Mouse (Mus musculus) heart, embryonic 12.5 days (tissue): ENCODE results near the gene Ncaph2. TPM values are rescaled to one million over a fixed set of nuclear protein-coding genes. Genes with fewer than 3 reads are reported as not detected.

Experiments used
- ATAC-seq: fragments of 200-750 bp; cut with Nextera tagmentation; 2 replicates; pipeline ENCODE4 v1.8.0; 2017; ENCODE audit warnings: moderate TSS enrichment, moderate library complexity; ENCODE audit not compliant: insufficient number of reproducible peaks, low FRiP score
- H3K27ac ChIP-seq: fragments of 300-500 bp; sonication (generic); 2 replicates; pipeline ENCODE4 v1.5.1; 2016; ENCODE audit warnings: mild to moderate bottlenecking, moderate library complexity; ENCODE audit not compliant: poor library complexity, severe bottlenecking
- H3K27me3 ChIP-seq: fragments of 300-500 bp; sonication (generic); replicated peaks from 2 replicates; pipeline ENCODE4 v1.6.1; 2016; ENCODE audit warnings: mild to moderate bottlenecking, moderate library complexity
- H3K36me3 ChIP-seq: fragments of 300-500 bp; sonication (generic); 2 replicates; pipeline ENCODE4 v1.6.1; 2016; ENCODE audit warnings: mild to moderate bottlenecking, moderate library complexity
- H3K4me1 ChIP-seq: fragments of 300-500 bp; sonication (generic); replicated peaks from 2 replicates; pipeline ENCODE4 v1.6.1; 2016; ENCODE audit warnings: mild to moderate bottlenecking
- H3K4me2 ChIP-seq: fragments of 300-500 bp; sonication (generic); 2 replicates; pipeline ENCODE4 v1.6.1; 2016; ENCODE audit warnings: mild to moderate bottlenecking, moderate library complexity
- H3K4me3 ChIP-seq: fragments of 300-500 bp; sonication (generic); 2 replicates; pipeline ENCODE4 v1.5.1; 2016; ENCODE audit warnings: mild to moderate bottlenecking
- H3K9ac ChIP-seq: fragments of 300-500 bp; sonication (generic); 2 replicates; pipeline ENCODE4 v1.6.1; 2016; ENCODE audit warnings: mild to moderate bottlenecking, moderate library complexity
- H3K9me3 ChIP-seq: fragments of 300-500 bp; sonication (generic); replicated peaks from 2 replicates; pipeline ENCODE4 v1.6.1; 2016; ENCODE audit warnings: mild to moderate bottlenecking, moderate library complexity
- WGBS: fragments of 180-500 bp; shearing (Covaris S2); methylation state at CpG from one replicate; pipeline ENCODE4 v1.1.7; 2016; 5-methylcytosine and 5-hydroxymethylcytosine counted together
- polyA plus RNA-seq: library from polyadenylated mRNA; unstranded; fragments of >200 nt; fragmentation: Nextera tagmentation; extraction: Ambion mirVana; gene quantifications from 2 replicates; pipeline ENCODE4 v1.2.1, GENCODE M21; 2016

Ncaph2 gene
- polyA plus RNA-seq: 112 and 116 TPM in 2 replicates

DNA sequence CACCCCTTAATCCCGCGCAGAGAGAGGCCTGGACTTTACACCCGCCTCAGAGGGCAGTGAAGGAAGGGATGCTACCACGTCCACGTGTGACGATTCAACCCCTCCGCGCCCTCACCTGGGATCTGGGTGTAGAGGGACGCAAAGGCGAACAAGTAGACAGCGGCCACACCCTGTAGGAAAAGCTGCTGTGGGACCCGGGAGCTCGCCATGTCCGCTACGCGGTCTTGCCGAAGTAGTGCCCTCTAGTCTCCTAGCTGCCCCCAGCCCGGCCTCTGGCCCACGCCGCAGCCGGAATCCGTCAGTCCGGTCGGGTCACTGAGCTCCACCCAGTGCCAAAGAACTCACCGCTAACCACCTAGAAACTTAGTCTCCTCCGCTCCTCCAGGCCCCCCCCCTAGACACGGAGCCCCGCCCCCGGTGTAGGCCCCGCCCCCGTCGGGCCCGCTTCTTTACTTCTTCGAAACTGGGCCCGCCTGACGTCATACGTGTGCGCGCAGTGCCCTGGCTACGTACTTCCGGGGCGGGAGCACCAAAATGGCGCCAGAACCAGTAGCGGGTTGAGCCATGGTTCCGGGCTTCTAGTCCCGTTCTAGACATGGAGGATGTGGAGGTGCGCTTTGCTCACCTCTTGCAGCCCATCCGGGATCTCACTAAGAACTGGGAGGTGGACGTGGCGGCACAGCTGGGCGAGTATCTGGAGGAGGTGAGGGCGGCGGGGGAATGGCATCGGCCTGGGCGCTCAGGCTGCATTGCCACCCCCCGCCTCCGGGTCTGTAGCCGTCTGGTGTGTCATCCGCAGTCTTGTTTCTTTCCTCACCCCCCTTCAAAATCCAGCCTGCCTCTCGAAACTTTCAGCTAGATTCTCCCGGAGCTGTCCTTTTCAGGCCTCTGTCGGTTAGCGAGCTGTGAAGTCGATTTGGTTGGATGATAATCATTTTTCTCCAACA lies at the start of gene Ncaph2, which contains the start of gene Lmf2:
Gene Ncaph2 (plus strand): TSS at position 479 of the 947 bp plus-strand sequence.
Gene Lmf2 (minus strand): TSS at position 419 of the 947 bp plus-strand sequence.
- no peaks in the 10 kb centered on the region for H3K27me3 ChIP-seq
- peaks cover 36% of the 10 kb centered on the region for H3K4me1 ChIP-seq
- peak within 1 kb of the TSS; percentile 91 for H3K9ac ChIP-seq
- peak within 1 kb of the TSS; percentile 94 for H3K4me3 ChIP-seq
- no peaks in the 10 kb centered on the region for H3K9me3 ChIP-seq
- under 1% methylated on average over 64 of the region's 64 CpGs for WGBS
- peaks cover 47% of the 10 kb centered on the region for H3K36me3 ChIP-seq
- peak; percentile 92 for ATAC-seq
- H3K27ac ChIP-seq: peak within 1 kb of the TSS; percentile 91
- H3K4me2 ChIP-seq: peak within 1 kb of the TSS; percentile 84

DNA sequence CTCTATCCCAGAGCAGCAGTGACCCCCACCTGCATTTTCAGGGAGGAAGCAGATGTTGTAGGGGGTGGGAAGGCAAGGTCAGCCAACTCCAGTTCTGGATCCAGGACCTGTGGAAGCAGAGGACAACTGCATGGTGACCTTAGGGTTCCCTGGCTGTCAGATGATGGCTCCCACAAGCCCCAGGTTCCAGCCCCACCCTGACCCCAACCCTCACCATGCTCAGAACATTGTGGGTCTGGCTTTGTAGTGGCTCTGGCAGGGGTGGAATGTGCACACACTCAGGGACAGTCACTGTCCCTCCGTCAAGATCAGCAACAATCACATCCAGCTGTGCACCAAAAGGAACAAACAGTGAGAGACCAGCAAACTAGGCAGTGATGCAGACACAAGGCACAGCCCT lies 49.6 kb upstream of the Ncaph2 start:
- H3K27ac ChIP-seq: no peak overlapping the region
- no peak for ATAC-seq
- H3K4me3 ChIP-seq: no peak overlapping the region
- H3K27me3 ChIP-seq: no peaks in the 10 kb centered on the region
- H3K36me3 ChIP-seq: peaks cover 66% of the 10 kb centered on the region
- no peaks in the 10 kb centered on the region for H3K9me3 ChIP-seq
- no peak overlapping the region for H3K9ac ChIP-seq
- 50% methylated on average over 1 of the region's 1 CpGs for WGBS
- peaks cover 27% of the 10 kb centered on the region for H3K4me1 ChIP-seq
- no peak overlapping the region for H3K4me2 ChIP-seq

DNA sequence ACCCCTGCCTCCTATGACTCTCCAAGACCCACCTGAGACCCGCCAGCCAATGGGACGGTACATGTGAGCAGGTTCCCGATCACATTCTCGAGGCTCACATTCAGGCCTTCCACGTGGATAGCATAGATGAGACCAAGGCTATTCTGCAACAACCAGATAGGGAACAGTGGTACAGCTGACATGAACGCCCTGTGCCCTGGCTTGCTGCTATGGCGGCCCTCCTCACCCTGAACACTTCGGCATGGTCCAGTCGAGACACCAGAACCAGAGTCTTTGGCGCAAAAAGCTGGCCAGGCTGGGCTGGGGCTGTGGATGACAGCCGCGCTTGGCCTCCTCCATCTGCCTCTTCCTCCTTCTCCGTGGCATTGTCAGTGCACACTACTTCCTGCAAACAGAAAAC lies 48.1 kb upstream of the Ncaph2 start:
- H3K9ac ChIP-seq: no peak overlapping the region
- WGBS: 91% methylated on average over 13 of the region's 13 CpGs
- H3K27me3 ChIP-seq: no peaks in the 10 kb centered on the region

DNA sequence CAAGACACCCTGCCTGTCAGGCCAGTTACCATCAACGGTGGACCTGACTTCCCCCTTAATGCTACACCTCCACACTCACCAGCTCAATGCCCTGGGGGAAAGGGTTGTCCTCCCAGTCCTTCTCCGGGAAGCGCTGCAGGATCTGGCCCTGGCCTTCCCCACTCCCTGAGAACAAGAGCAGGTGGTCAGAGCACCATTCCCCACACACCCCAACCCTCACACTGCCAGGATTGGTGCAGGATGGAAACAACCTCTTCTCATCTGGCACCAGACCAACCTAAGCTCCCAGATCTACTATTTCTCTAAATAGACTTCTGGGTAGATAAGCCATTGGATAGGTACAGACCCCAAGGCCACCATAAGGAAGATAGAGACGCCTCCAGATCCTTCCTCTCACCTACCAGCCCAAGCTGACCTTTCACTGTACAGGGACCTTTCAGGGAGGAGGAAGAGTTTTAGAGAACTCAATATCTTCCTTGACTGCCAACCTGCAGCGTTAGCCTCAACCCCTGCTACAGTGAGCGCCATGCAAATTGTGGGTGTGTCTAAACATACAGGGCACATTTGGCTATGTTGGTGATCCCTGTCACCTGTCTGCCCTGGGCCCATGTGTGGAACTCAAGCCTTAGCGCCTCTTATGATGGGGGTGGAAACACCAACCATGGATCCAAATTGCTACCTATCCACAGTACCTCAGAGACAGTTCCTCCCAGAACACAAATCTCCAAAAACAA lies 46.9 kb upstream of the Ncaph2 start:
- WGBS: 77% methylated on average over 7 of the region's 7 CpGs
- H3K27ac ChIP-seq: no peak overlapping the region
- peaks cover 40% of the 10 kb centered on the region for H3K36me3 ChIP-seq
- H3K27me3 ChIP-seq: no peaks in the 10 kb centered on the region
- H3K9ac ChIP-seq: no peak overlapping the region
- no peaks in the 10 kb centered on the region for H3K9me3 ChIP-seq
- H3K4me3 ChIP-seq: no peak overlapping the region
- no peak for ATAC-seq
- peaks cover 51% of the 10 kb centered on the region for H3K4me1 ChIP-seq
- H3K4me2 ChIP-seq: no peak overlapping the region

More for the DNA sequence above, 48.1 kb upstream of the Ncaph2 start:
- H3K9me3 ChIP-seq: no peaks in the 10 kb centered on the region
- H3K36me3 ChIP-seq: peaks cover 51% of the 10 kb centered on the region
- no peak for ATAC-seq
- peaks cover 40% of the 10 kb centered on the region for H3K4me1 ChIP-seq
- no peak overlapping the region for H3K4me3 ChIP-seq
- H3K27ac ChIP-seq: no peak overlapping the region
- no peak overlapping the region for H3K4me2 ChIP-seq

DNA sequence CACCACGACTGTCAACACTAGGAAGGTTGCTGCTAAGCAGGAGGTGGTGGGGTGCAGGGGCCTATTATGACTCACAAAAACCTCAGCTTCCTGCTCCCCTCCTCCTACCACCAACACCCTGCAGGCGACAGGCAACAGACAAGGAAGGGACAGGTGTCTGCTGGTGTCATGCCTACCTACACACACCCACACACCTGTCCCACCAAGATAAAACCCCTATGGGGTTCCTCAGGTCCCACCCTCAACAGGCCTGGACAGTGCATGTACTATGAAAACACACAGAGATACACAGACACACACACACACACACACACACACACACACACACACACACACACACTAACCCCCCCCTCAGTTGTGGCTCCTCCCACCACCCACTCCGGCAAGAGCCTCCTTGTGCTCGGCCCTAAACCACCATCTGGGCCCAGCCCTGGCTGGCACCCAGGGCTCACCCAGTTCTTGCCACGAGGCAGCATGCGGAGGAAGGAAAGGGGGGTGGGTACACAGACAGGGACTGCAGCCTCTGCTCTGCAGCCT lies 45.5 kb upstream of the Ncaph2 start:
- no peak for ATAC-seq
- peaks cover 60% of the 10 kb centered on the region for H3K4me1 ChIP-seq
- no peak overlapping the region for H3K9ac ChIP-seq
- no peak overlapping the region for H3K4me3 ChIP-seq
- WGBS: 54% methylated on average over 6 of the region's 6 CpGs
- no peak overlapping the region for H3K27ac ChIP-seq
- H3K36me3 ChIP-seq: peaks cover 25% of the 10 kb centered on the region
- no peak overlapping the region for H3K4me2 ChIP-seq
- no peaks in the 10 kb centered on the region for H3K27me3 ChIP-seq
- H3K9me3 ChIP-seq: no peaks in the 10 kb centered on the region

DNA sequence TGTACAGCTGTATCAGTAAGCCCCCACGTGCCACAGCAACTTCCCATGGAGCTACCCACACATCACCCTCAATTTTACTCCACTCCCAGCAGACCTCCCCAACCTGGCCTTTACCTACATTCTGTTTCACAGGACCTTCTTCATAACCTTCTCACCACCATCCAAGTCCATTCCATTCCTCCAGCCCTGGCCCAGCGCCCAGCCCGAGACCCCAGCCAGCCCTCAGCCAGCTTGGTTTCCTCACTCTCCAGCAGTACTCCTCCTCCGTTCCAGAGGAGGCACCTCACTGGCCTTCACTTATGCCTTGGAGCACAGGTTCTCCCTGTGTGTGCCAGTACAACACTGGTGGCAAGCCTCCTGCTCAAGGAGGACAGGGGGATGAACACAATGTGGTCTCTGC lies 42.2 kb upstream of the Ncaph2 start:
- no peak overlapping the region for H3K27ac ChIP-seq
- no peak for ATAC-seq
- no peaks in the 10 kb centered on the region for H3K36me3 ChIP-seq
- no peaks in the 10 kb centered on the region for H3K27me3 ChIP-seq
- H3K4me2 ChIP-seq: peak overlapping the region; percentile 96; the same call in 1 of the 2 replicates
- peak overlapping the region; percentile 95; the same call in 1 of the 2 replicates for H3K4me3 ChIP-seq
- H3K4me1 ChIP-seq: peaks cover 61% of the 10 kb centered on the region
- no peaks in the 10 kb centered on the region for H3K9me3 ChIP-seq
- 0 out of 2 replicates have a peak overlapping the region, but pooled peaks have one; percentile 93 for H3K9ac ChIP-seq
- 78% methylated on average over 4 of the region's 4 CpGs for WGBS

DNA sequence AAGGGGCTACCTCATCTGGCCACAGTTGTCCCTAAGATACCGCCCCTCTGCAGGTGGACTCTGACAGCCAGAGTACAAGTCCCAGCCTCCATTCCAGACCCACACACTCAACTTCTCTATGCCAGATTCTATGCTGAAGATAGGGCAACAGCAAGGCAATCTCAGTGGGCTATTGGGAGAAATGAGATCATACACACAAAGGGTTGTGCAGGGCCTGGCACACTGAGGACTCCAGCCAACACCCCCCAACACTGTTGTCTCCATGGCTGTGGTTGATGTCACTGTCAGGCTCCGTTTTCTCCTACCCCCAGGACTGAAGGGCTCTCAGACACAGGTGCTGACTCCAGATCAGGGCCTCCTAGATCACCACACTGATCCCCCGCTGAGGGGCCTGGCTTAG lies 41.4 kb upstream of the Ncaph2 start:
- H3K4me1 ChIP-seq: peaks cover 54% of the 10 kb centered on the region
- ATAC-seq: no peak; the same call in 1 of the 2 replicates
- H3K4me2 ChIP-seq: peak overlapping the region; percentile 96
- no peaks in the 10 kb centered on the region for H3K27me3 ChIP-seq
- peak overlapping the region; percentile 93 for H3K9ac ChIP-seq
- peak overlapping the region; percentile 95 for H3K4me3 ChIP-seq
- H3K9me3 ChIP-seq: no peaks in the 10 kb centered on the region
- no peaks in the 10 kb centered on the region for H3K36me3 ChIP-seq
- 26% methylated on average over 3 of the region's 3 CpGs for WGBS
- no peak overlapping the region for H3K27ac ChIP-seq

DNA sequence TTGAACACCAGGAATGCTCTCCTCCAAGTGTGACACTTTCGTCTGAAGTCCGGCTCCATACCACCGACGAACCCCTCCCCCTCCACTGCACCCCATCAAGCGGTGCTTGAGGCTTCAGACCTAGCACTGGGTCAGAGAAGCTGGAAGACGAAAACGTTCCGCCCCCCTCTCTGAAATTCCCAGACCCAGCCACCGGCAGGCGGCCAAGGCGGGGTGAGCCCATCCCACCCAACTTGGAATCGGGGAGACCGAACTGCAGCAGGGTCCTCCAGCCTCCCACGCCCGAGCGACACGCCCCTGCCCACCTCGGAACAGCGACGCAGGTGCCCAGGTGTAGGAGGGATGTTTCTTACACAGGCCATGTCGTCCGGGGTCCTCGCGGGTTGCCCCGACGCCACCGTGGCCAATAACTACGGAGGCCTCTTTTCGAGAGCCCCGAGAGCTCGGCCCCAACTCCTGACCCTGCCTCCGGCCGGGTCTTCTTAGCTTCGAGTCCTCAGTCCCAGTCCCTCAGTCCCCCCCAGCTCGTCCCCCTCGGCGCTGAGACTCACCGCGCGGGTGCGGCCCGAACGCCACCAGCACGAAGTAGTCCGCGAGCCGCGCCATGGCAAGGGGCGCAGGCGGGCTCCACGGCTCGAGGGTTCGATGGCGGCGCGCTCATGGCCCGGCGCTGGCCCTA lies 40.9 kb upstream of the Ncaph2 start:
- H3K27ac ChIP-seq: peak overlapping the region; percentile 41; the same call in 1 of the 2 replicates
- under 1% methylated on average over 58 of the region's 58 CpGs for WGBS
- H3K4me2 ChIP-seq: peak overlapping the region; percentile 96
- no peaks in the 10 kb centered on the region for H3K27me3 ChIP-seq
- H3K36me3 ChIP-seq: no peaks in the 10 kb centered on the region
- H3K9me3 ChIP-seq: no peaks in the 10 kb centered on the region
- ATAC-seq: peak; percentile 18; the same call in 1 of the 2 replicates
- peak overlapping the region; percentile 95 for H3K4me3 ChIP-seq
- H3K4me1 ChIP-seq: peaks cover 50% of the 10 kb centered on the region
- peak overlapping the region; percentile 93 for H3K9ac ChIP-seq

DNA sequence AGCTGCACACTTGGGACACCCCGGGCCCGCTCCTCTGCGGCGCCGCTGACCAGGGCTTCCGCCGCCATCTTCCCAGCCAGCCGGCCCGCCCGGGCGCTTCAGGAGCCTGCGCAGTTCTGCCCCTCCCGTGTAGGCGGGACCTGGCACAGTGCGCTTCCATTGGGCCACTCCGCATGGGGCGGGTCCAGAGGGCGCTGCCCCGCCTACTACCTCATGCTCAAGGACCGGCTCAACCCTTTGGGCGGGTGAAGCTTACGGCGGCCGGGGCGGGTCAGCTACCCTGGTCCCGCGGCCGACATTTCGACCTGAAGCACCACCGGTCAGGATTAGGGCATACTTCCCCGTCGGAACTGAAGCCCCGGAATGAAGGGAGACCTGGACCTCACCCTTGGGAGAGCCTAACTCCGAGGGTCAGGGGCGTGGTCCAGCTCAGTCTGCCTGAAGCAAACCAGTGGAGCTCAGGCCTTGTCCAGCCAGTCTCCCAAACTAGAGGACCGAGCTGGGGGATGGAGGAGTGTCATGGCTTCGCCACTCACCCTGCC lies 40.3 kb upstream of the Ncaph2 start, which contains the start of gene Sbf1:
Gene Sbf1 (minus strand): TSS at position 122 of the 542 bp plus-strand sequence.
- peak within 1 kb of the TSS; percentile 93 for H3K9ac ChIP-seq
- no peaks in the 10 kb centered on the region for H3K27me3 ChIP-seq
- ATAC-seq: peak; percentile 100
- 1% methylated on average over 37 of the region's 37 CpGs for WGBS
- H3K36me3 ChIP-seq: no peaks in the 10 kb centered on the region
- H3K4me2 ChIP-seq: peak within 1 kb of the TSS; percentile 96
- peak within 1 kb of the TSS; percentile 95 for H3K4me3 ChIP-seq
- no peaks in the 10 kb centered on the region for H3K9me3 ChIP-seq
- peak within 1 kb of the TSS; percentile 77 for H3K27ac ChIP-seq
- H3K4me1 ChIP-seq: peaks cover 44% of the 10 kb centered on the region

DNA sequence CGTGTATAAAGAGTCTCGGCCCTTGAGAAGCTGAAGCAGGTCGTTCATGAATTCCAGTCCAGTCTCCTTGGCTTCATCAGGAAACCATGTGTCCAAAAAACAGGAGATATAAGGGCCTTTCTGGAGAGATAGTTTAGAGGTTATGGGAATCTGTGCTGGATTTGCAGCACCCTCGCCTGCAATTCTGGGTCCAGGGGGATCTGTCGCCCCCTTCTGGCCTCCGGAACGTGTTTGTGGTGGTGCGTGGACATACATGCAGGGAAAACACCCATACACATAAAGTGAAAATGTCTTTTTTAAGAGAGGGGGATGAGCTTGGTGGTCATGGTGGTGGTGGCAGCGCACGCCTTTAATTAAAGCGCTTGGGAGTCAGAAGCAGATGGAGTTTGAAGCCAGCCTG lies 39.4 kb upstream of the Ncaph2 start:
- Histone ChIP-seq H3K4me1 (peaks cover 35% of the 10 kb centered on the region), H3K27ac (no peak overlapping the region), H3K36me3 (no peaks in the 10 kb centered on the region), H3K27me3 (0 out of 2 replicates have a peak, but pooled peaks cover 5% of the 10 kb centered on the region), H3K4me3 (no peak overlapping the region), H3K9ac (no peak overlapping the region), H3K9me3 (no peaks in the 10 kb centered on the region), H3K4me2 (peak overlapping the region; percentile 96; the same call in 1 of the 2 replicates)
- ATAC-seq: no peak
- WGBS: 67% methylated on average over 11 of the region's 11 CpGs
